Mouse (Mus musculus): ENCODE data around the gene Xirp1. TPM values are rescaled to one million over a fixed set of nuclear protein-coding genes. Genes with fewer than 3 reads are reported as not detected.
A peak's percentile ranks its signal among the peaks of the same experiment; 100 is the strongest.

Xirp1 gene
- polyA plus RNA-seq, 1 experiment from 2014 or later: 0.21 TPM

- Histone ChIP-seq H3K36me3 (ENCODE audit: insufficient read depth, low read length) (no peaks in the 10 kb centered on the region), H3K9ac (replicated peaks; ENCODE audit: low read depth) (no peak overlapping the region), H3K4me2 (replicated peaks; ENCODE audit: low read depth, low read length) (no peak overlapping the region), H3K27me3 (replicated peaks; ENCODE audit: insufficient read depth, low read length) (no peaks in the 10 kb centered on the region), H3K27ac (ENCODE audit: low read length) (no peak overlapping the region), H3K9me3 (ENCODE audit: low read length) (no peaks in the 10 kb centered on the region), H3K4me3 (ENCODE audit: low read depth, low read length) (no peak overlapping the region), H3K4me1 (ENCODE audit: insufficient read depth, low read depth, low read length) (no peaks in the 10 kb centered on the region)
- no peak for TF ChIP-seq CTCF (IDR thresholded peaks at IDR 0.05)
- TF ChIP-seq EP300 (IDR thresholded peaks at IDR 0.05): no peak
- ATAC-seq (no peak), DNase-seq (ENCODE audit: low spot score) (no peak)
- WGBS: 39% methylated on average over 5 of the region's 5 CpGs
Observed at GRCm38 (mm10) chr9:119991310-119991709, 32.1 kb downstream of the Xirp1 start.

- WGBS: 47% methylated on average over 7 of the region's 7 CpGs
- H3K4me2 ChIP-seq (replicated peaks; ENCODE audit: low read depth, low read length): no peak overlapping the region
- no peak for TF ChIP-seq CTCF (IDR thresholded peaks at IDR 0.05)
- TF ChIP-seq EP300 (IDR thresholded peaks at IDR 0.05): no peak
- H3K36me3 ChIP-seq (ENCODE audit: insufficient read depth, low read length): no peaks in the 10 kb centered on the region
- no peak overlapping the region for H3K4me3 ChIP-seq (ENCODE audit: low read depth, low read length)
- peaks cover 4% of the 10 kb centered on the region; the same call in 1 of the 2 replicates for H3K4me1 ChIP-seq (ENCODE audit: insufficient read depth, low read depth, low read length)
- H3K9me3 ChIP-seq (ENCODE audit: low read length): no peaks in the 10 kb centered on the region
- H3K27me3 ChIP-seq (replicated peaks; ENCODE audit: insufficient read depth, low read length): no peaks in the 10 kb centered on the region
- H3K9ac ChIP-seq (replicated peaks; ENCODE audit: low read depth): no peak overlapping the region
- DNase-seq (ENCODE audit: low spot score): peak; percentile 62
- no peak overlapping the region for H3K27ac ChIP-seq (ENCODE audit: low read length)
- no peak for ATAC-seq
Observed at GRCm38 (mm10) chr9:119988304-119988703, 35.1 kb downstream of the Xirp1 start.

GRCm38 (mm10) chr9:119985881-119986574 is 37.4 kb downstream of the Xirp1 start:
- Histone ChIP-seq H3K9ac (replicated peaks; ENCODE audit: low read depth) (no peak overlapping the region), H3K27ac (ENCODE audit: low read length) (no peak overlapping the region), H3K4me3 (ENCODE audit: low read depth, low read length) (no peak overlapping the region), H3K27me3 (replicated peaks; ENCODE audit: insufficient read depth, low read length) (no peaks in the 10 kb centered on the region), H3K36me3 (ENCODE audit: insufficient read depth, low read length) (no peaks in the 10 kb centered on the region), H3K4me1 (ENCODE audit: insufficient read depth, low read depth, low read length) (peaks cover 4% of the 10 kb centered on the region; the same call in 1 of the 2 replicates), H3K9me3 (ENCODE audit: low read length) (no peaks in the 10 kb centered on the region), H3K4me2 (replicated peaks; ENCODE audit: low read depth, low read length) (no peak overlapping the region)
- WGBS: 75% methylated on average over 10 of the region's 10 CpGs
- no peak for ATAC-seq
- TF ChIP-seq CTCF (IDR thresholded peaks at IDR 0.05): no peak
- no peak for TF ChIP-seq EP300 (IDR thresholded peaks at IDR 0.05)
- no peak for DNase-seq (ENCODE audit: low spot score)

GRCm38 (mm10) chr9:119984536-119985011 is 38.8 kb downstream of the Xirp1 start, which contains the start of gene Csrnp1:
Gene Csrnp1 (minus strand): TSS chr9:119984658.
- Histone ChIP-seq H3K36me3 (ENCODE audit: insufficient read depth, low read length) (no peaks in the 10 kb centered on the region), H3K9me3 (ENCODE audit: low read length) (no peaks in the 10 kb centered on the region), H3K27ac (ENCODE audit: low read length) (peak within 1 kb of the TSS; percentile 98), H3K27me3 (replicated peaks; ENCODE audit: insufficient read depth, low read length) (no peaks in the 10 kb centered on the region), H3K4me3 (ENCODE audit: low read depth, low read length) (peak within 1 kb of the TSS; percentile 93), H3K4me2 (replicated peaks; ENCODE audit: low read depth, low read length) (peak within 1 kb of the TSS; percentile 80), H3K9ac (replicated peaks; ENCODE audit: low read depth) (peak within 1 kb of the TSS; percentile 97), H3K4me1 (ENCODE audit: insufficient read depth, low read depth, low read length) (peaks cover 8% of the 10 kb centered on the region; the same call in 1 of the 2 replicates)
- TF ChIP-seq CTCF (IDR thresholded peaks at IDR 0.05): no peak
- TF ChIP-seq EP300 (IDR thresholded peaks at IDR 0.05): peak; percentile 51
- DNase-seq (ENCODE audit: low spot score) (peak; percentile 79), ATAC-seq (no peak)
- 9% methylated on average over 14 of the region's 14 CpGs for WGBS

GRCm38 (mm10) chr9:119983585-119984535 is 39.5 kb downstream of the Xirp1 start:
- H3K36me3 ChIP-seq (ENCODE audit: insufficient read depth, low read length): no peaks in the 10 kb centered on the region
- peak; percentile 78 for ATAC-seq
- 2% methylated on average over 51 of the region's 79 CpGs for WGBS
- no peaks in the 10 kb centered on the region for H3K9me3 ChIP-seq (ENCODE audit: low read length)
- no peaks in the 10 kb centered on the region for H3K27me3 ChIP-seq (replicated peaks; ENCODE audit: insufficient read depth, low read length)
- peak overlapping the region; percentile 93 for H3K4me3 ChIP-seq (ENCODE audit: low read depth, low read length)
- peaks cover 11% of the 10 kb centered on the region; the same call in 1 of the 2 replicates for H3K4me1 ChIP-seq (ENCODE audit: insufficient read depth, low read depth, low read length)
- DNase-seq (ENCODE audit: low spot score): peak; percentile 96
- H3K9ac ChIP-seq (replicated peaks; ENCODE audit: low read depth): peak overlapping the region; percentile 97
- H3K4me2 ChIP-seq (replicated peaks; ENCODE audit: low read depth, low read length): peak overlapping the region; percentile 80
- TF ChIP-seq CTCF (IDR thresholded peaks at IDR 0.05) (no peak), EP300 (IDR thresholded peaks at IDR 0.05) (no peak)
- H3K27ac ChIP-seq (ENCODE audit: low read length): peak overlapping the region; percentile 98
